Mouse (Mus musculus) lung, adult 2 months (tissue): ENCODE measurements at regions not wholly inside any gene's neighbourhood (a gene's known extent, or its start where the extent isn't known, plus 50 kb on each side); places are given as distances from the start of the nearest gene placed in this dataset.

Experiments used
- CTCF ChIP-seq: fragments of 200-500 bp; IDR thresholded peaks from 2 replicates; pipeline ENCODE4 v1.5.1; 2011; ENCODE audit warnings: mild to moderate bottlenecking, low read length, control low read depth; ENCODE audit not compliant: insufficient read depth
- POLR2A ChIP-seq: fragments of 200-500 bp; IDR thresholded peaks from 2 replicates; pipeline ENCODE4 v1.6.1; 2011; ENCODE audit warnings: low read depth, mild to moderate bottlenecking, control low read depth, low read length, borderline replicate concordance; ENCODE audit errors: extremely low read depth

DNA sequence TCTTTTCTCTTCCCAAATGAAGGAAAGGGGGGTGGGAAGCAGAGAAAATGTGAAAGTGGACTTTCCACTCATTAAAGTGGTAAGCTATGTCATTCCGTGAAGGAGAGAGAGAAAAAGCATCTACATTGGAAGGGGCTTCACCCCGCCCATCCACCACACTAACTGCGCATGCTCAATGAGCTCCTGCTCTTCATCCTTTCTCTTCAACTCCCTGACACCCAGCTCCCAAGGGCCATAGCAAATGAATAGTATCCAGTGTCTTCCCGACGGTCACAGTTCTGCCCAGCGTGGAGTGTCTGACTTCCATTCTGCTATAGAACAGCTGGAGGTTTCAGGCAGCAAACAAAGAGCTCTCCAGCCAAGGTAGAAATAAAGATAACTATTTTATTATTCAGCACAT, 233.5 kb downstream of the Pik3r1 start:
- TF ChIP-seq POLR2A (no peak), CTCF (no peak)
